Mouse (Mus musculus) heart, adult 8-10 months (tissue): ENCODE results near the gene Chaf1a. TPM values are rescaled to one million over a fixed set of nuclear protein-coding genes. Genes with fewer than 3 reads are reported as not detected.

Experiments
- DNase-seq: peaks from one replicate; pipeline ENCODE4 v3.0.0; 2022; ENCODE audit warnings: low spot score
- total RNA-seq, 4 experiments: library from RNA; stranded (reverse); gene quantifications; 2 replicates each; pipeline ENCODE4 v1.2.4; 2022

Gene Chaf1a
- total RNA-seq, 4 experiments from 2014 or later, result 0.84 to 1.9 (median 1.4) TPM

DNA sequence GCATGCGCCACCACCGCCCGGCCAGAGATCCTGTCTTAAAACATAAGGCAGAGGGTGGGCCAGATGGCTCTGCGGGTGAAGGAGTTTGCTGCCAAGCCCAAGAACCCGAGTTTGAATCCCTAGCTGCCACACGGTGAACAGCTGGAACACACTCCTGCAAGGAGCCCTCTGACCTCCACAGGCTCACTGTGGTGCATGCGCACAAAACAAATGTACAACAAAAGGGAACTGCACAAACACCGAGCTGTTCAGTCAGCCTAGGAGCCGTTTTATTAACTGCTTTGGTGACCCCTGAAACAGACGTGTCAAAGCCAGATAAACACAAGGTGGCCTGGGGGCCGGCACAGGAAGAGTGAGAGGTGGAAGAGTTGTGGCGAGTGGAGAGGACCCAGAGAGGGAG is 79.2 kb downstream of the Chaf1a start:
- no peak for DNase-seq

DNA sequence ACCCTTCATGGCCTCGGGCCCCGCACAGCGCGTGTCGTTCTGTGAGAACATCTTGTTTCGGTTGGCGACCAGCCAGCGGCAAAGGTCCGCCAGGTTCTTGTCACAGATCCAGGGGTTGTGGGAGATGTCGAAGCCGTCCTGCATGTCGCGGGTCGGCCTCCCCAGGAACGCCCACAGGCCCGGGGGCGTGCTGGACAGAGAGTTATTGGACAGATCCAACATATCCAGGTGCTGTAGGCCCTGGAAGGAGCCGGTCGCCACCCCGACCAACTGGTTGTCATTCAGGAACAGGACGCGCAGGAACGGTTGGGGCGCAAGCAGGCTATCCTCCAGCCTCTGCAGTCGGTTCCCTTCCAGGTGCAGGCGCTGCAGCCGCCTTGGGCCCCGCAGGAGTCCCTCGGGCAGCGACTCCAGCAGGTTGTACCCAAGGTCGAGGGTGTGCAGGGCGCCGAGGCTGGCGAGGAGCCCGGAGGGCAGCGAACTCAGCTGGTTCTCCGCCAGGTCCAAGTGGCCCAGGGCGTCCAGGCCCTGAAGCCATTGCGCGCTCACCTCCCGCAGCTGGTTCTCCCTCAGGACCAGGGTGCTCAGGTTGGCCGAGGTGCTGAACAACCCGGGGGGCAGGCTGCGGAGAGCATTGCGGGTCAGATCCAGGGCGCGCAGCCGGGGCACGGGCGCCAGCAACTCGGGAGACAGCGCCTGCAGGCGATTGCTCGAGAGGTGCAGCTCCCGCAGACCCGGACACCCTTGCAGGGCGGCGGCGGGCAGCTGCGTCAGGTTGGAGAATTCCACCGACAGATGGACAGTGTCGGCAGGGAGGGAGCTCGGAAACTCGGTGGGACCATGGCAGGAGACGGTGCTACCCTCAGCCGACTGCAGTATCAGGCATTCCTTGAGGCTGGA is 80.0 kb downstream of the Chaf1a start:
- peak; percentile 76 for DNase-seq

DNA sequence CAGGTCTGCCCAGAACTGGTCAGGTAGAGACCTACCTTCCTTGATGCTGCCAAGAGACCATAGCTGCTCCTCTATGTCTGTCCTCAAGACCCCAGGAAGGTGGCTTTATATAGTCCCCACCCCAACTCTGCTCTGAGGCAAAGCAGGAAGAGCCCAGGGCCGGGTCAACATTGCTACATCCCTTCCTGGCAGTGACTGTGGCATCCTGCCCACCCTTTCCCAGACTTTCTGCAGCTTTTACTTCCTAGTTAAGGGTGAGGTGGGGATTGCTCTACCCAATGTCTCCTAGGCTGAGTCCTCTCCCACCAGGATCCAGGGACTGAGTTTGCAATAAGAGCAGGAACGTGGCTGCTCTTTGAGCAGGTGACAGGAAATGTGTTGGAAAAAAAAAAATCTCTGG is 81.6 kb downstream of the Chaf1a start, which contains the start of gene Lrg1:
TSS of gene Lrg1 (minus strand) at position 176 of the 400 bp plus-strand sequence.
- no peak for DNase-seq

Other genes starting within 250 kb of the Chaf1a start
- gene Zfp119a, start 161.5 kb upstream of the Chaf1a start, total RNA-seq, result 1 to 10 TPM; 2.9 to 4.0 (median 3.7) TPM
- 1 to 10 TPM; 2.6 to 4.1 (median 3.5) TPM for gene Zfp959, start 148.3 kb upstream of the Chaf1a start, total RNA-seq
- gene Zfp119b, start 90.9 kb upstream of the Chaf1a start, total RNA-seq, result 1 to 10 TPM; 2.4 to 3.9 (median 3.1) TPM
- under 1 TPM; 0.23 to 0.97 (median 0.41) TPM for gene Ebi3, start 87.8 kb upstream of the Chaf1a start, total RNA-seq
- 10 to 100 TPM in 1 of 4 experiments, 1 to 10 TPM in 3; 8.2 to 10.3 (median 9.0) TPM for gene Yju2, start 81.3 kb upstream of the Chaf1a start, total RNA-seq
- gene Shd, start 70.0 kb upstream of the Chaf1a start, total RNA-seq, result 1 to 10 TPM in 3 of 4 experiments, under 1 TPM in 1; 0.66 to 2.0 (median 1.5) TPM
- gene Fsd1, start 53.9 kb upstream of the Chaf1a start, total RNA-seq, result 1 to 10 TPM in 1 of 4 experiments, under 1 TPM in 1, not detected in 2; 0.52 to 1.6 TPM
- 10 to 100 TPM; 11.8 to 17.5 (median 14.4) TPM for gene Stap2, start 34.9 kb upstream of the Chaf1a start, total RNA-seq
- gene Mpnd, start 34.7 kb upstream of the Chaf1a start, total RNA-seq, result 10 to 100 TPM; 78.9 to 90.4 (median 87.1) TPM
- 10 to 100 TPM; 12.3 to 14.4 (median 13.3) TPM for gene Sh3gl1, start 3.8 kb upstream of the Chaf1a start, total RNA-seq
- 10 to 100 TPM; 50.4 to 64.4 (median 55.4) TPM for gene Ubxn6, start 34.6 kb downstream of the Chaf1a start, total RNA-seq
- gene Hdgfl2, start 39.2 kb downstream of the Chaf1a start, total RNA-seq, result 10 to 100 TPM; 30.6 to 41.4 (median 35.2) TPM
- 100 to 1,000 TPM; 140 to 200 (median 164) TPM for gene Plin4, start 69.4 kb downstream of the Chaf1a start, total RNA-seq
- 100 to 1,000 TPM; 110 to 160 (median 150) TPM for gene Plin5, start 77.2 kb downstream of the Chaf1a start, total RNA-seq
- 10 to 100 TPM; 47.5 to 68.7 (median 60.4) TPM for gene Lrg1, start 81.6 kb downstream of the Chaf1a start, total RNA-seq
- 10 to 100 TPM in 1 of 4 experiments, 1 to 10 TPM in 3; 5.4 to 10.4 (median 8.6) TPM for gene Sema6b, start 99.9 kb downstream of the Chaf1a start, total RNA-seq
- gene Tnfaip8l1, start 122.0 kb downstream of the Chaf1a start, total RNA-seq, result 1 to 10 TPM; 1.2 to 2.1 (median 1.4) TPM
- 10 to 100 TPM; 25.5 to 29.8 (median 27.9) TPM for gene Mydgf, start 143.5 kb downstream of the Chaf1a start, total RNA-seq
- gene Dpp9, start 178.5 kb downstream of the Chaf1a start, total RNA-seq, result 10 to 100 TPM; 42.6 to 51.1 (median 46.6) TPM
- gene Fem1a, start 216.4 kb downstream of the Chaf1a start, total RNA-seq, result 100 to 1,000 TPM; 113 to 131 (median 128) TPM
- gene Ticam1, start 236.3 kb downstream of the Chaf1a start, total RNA-seq, result 1 to 10 TPM; 6.9 to 9.5 (median 8.1) TPM